Mouse (Mus musculus) heart, embryonic 15.5 days (tissue): ENCODE measurements around the gene I0C0044D17Rik. TPM values are rescaled to one million over a fixed set of nuclear protein-coding genes. Genes with fewer than 3 reads are reported as not detected.

Experiments
- ATAC-seq: fragments of 200-750 bp; cut with Nextera tagmentation; replicated peaks from 2 replicates; pipeline ENCODE4 v1.8.0; 2017; ENCODE audit warnings: low read depth, moderate TSS enrichment; ENCODE audit not compliant: insufficient number of reproducible peaks, insufficient read depth, low FRiP score
- H3K27ac ChIP-seq: fragments of 300-500 bp; sonication (generic); 2 replicates; pipeline ENCODE4 v1.5.1; 2015; ENCODE audit warnings: mild to moderate bottlenecking, inconsistent platforms
- H3K27me3 ChIP-seq: fragments of 300-500 bp; sonication (generic); 2 replicates; pipeline ENCODE4 v1.6.1; 2015; ENCODE audit warnings: inconsistent platforms
- H3K36me3 ChIP-seq: fragments of 300-500 bp; sonication (generic); 2 replicates; pipeline ENCODE4 v1.6.1; 2015; ENCODE audit warnings: mild to moderate bottlenecking, inconsistent platforms
- H3K4me1 ChIP-seq: fragments of 300-500 bp; sonication (generic); replicated peaks from 2 replicates; pipeline ENCODE4 v1.6.1; 2015; ENCODE audit warnings: inconsistent platforms
- H3K4me2 ChIP-seq: fragments of 300-500 bp; sonication (generic); 2 replicates; pipeline ENCODE4 v1.6.1; 2015; ENCODE audit warnings: inconsistent platforms, mild to moderate bottlenecking, moderate library complexity
- H3K4me3 ChIP-seq: fragments of 300-500 bp; sonication (generic); 2 replicates; pipeline ENCODE4 v1.5.1; 2015; ENCODE audit warnings: mild to moderate bottlenecking, inconsistent platforms
- H3K9ac ChIP-seq: fragments of 300-500 bp; sonication (generic); 2 replicates; pipeline ENCODE4 v1.6.1; 2015; ENCODE audit warnings: mild to moderate bottlenecking, inconsistent platforms
- H3K9me3 ChIP-seq: fragments of 300-500 bp; sonication (generic); replicated peaks from 2 replicates; pipeline ENCODE4 v1.6.1; 2016; ENCODE audit warnings: inconsistent platforms
- WGBS: fragments of 180-500 bp; shearing (Covaris S2); methylation state at CpG from one replicate; pipeline ENCODE4 v1.1.7; 2015; ENCODE audit warnings: mixed read lengths; 5-methylcytosine and 5-hydroxymethylcytosine counted together
- polyA plus RNA-seq: library from polyadenylated mRNA; unstranded; fragments of >200 nt; fragmentation: Nextera tagmentation; extraction: Ambion mirVana; gene quantifications from 2 replicates; pipeline ENCODE4 v1.2.1, GENCODE M21; 2015

The I0C0044D17Rik gene
- polyA plus RNA-seq, 1 experiment from 2014 or later = not detected

DNA sequence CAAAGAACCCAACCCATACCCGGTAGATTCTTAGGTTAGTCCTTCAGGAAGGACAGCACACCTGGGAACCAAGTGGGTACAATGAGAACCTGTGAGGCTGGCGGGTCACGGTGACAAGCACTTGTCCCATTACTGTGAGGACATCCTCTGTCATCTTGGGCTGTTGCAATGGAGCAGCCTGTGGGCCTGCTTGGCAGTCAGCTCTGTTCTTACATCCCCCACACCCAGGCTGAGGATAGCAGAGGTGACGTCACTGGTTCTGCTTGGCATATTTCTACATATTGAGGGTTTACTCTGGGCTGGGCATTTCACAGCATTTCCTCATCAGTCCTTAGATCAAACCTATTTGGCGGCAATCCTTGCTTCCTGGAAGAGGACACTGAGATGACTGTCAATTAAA lies 49.9 kb downstream of the I0C0044D17Rik start:
- H3K4me3 ChIP-seq = no peak overlapping the region
- no peak overlapping the region for H3K4me2 ChIP-seq
- no peaks in the 10 kb centered on the region for H3K9me3 ChIP-seq
- ATAC-seq = no peak
- no peaks in the 10 kb centered on the region for H3K36me3 ChIP-seq
- H3K9ac ChIP-seq = no peak overlapping the region
- 83% methylated on average over 5 of the region's 5 CpGs for WGBS
- 0 out of 2 replicates have a peak, but pooled peaks cover under 1% of the 10 kb centered on the region for H3K27me3 ChIP-seq
- H3K4me1 ChIP-seq = peaks cover 16% of the 10 kb centered on the region
- no peak overlapping the region for H3K27ac ChIP-seq

Other genes with a start within 250 kb of the I0C0044D17Rik start
- 0.11 TPM in 1 of 2 replicates, not detected in the other for gene L1td1, start 97.1 kb downstream of the I0C0044D17Rik start, polyA plus RNA-seq
- 0.59 and 0.66 TPM in 2 replicates for gene Kank4, start 6.3 kb downstream of the I0C0044D17Rik start, polyA plus RNA-seq
- 39.8 and 44.9 TPM in 2 replicates for gene Usp1, start 100.0 kb upstream of the I0C0044D17Rik start, polyA plus RNA-seq
- 0.69 and 1.2 TPM in 2 replicates for gene Angptl3, start 207.1 kb upstream of the I0C0044D17Rik start, polyA plus RNA-seq